Mouse (Mus musculus): ENCODE measurements at regions not wholly inside any gene's neighbourhood (a gene's known extent, or its start where the extent isn't known, plus 50 kb on each side); places are given as distances from the start of the nearest gene placed in this dataset.

DNA sequence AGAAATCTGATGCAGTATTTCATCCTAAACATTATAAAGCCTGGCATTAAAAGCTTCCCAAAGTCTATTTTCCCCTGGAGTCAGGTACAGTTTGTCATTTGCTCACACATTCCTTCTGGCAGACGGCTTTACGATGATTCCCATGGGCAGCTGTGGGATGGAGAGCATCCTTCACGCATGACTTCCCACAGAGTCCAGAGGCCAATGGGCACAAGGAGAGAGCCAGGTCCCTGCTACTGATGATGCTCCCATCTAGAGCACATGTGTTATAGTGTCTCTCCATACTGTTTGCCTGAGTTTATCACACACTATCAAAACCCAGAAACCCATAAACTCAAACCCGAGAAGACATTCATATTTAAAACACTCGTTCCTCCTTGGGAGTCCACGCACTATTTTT, 270.8 kb upstream of the Noct start:
- no peak for DNase-seq

DNA sequence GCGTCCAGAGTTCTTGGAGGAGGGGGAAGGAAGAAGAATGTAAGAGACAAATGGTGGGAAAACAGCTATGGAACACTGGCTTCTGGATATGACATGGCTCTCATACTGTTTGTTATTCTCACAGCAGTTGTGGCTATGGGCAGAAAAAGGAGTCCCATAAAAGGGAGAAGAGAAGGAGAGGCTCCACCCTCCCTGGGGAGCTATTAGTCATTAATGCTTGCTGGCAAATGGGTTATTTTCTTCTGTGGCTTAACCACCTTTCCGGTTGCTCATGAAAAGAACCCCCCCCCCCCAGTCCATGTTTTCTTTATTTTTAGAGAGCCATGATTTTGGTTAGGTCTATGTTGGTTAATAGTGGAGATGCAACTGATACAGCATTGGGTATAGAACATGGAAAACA, 253.9 kb upstream of the Noct start:
- DNase-seq, result no peak

DNA sequence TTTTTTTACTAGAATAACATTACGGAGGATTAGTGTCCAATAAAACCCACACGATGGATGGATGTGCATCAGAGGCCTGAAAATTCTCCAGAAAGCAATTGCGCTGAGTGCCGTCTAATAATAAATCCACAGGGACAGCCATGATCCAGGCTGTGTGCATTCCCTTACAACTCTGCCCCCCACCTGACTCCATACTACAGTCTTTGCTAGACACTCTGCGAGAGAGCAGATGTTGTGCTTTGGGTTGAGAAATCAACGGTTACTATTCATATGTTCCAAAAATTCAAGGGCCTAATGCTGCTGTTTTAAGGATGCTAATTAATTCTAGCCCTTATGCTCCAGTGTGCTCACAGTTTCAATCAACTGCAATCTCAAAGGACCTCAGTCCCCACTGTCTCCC, 251.2 kb upstream of the Noct start:
- DNase-seq, result no peak

DNA sequence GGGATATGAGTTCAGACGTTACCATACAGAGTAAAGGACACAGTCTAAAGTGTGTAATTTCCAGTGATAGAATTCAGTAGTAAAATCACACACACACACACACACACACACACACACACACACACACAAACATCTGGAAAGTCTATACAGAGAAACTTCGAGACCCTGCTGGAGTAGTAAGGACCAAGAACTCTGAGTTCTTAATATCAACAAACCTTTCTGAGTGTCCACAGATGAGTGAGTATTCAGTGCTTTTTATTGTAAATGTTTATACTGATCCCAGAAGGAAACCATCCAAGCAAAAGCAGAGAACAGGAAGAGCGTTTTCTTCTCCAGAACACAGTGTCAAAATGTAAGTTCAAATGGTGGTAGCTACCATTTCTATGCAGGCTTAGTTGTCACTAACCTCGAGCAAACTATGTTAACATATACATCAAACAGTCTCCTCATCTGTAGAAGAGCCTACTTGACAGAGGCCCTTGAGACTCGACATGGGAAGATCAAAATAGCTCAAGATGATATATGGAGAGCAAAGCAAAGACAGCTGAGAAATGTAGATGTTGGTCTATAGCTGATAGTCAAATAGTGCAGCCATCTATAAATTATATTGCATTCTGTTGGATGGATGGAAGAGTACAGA, 248.0 kb upstream of the Noct start:
- no peak for DNase-seq

DNA sequence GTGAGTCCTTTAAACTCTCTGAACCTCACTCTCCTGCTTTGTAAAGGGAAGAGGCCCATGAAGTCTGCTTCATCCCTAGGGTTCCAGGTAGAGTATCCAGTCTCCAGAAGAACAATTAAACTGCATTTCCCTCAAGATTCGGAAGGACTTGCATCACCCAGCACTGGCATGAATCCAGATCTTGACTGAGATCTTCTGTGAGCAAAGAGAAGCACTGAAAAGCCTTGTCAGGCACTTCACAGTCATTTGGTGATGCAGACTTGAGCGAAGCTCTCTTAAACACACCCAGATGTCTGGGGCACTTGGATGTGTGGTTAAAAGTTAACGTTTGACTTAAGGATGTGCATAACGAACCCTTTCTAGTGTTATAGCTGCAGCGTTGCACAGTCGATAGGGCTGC, 247.4 kb upstream of the Noct start:
- DNase-seq, result no peak

DNA sequence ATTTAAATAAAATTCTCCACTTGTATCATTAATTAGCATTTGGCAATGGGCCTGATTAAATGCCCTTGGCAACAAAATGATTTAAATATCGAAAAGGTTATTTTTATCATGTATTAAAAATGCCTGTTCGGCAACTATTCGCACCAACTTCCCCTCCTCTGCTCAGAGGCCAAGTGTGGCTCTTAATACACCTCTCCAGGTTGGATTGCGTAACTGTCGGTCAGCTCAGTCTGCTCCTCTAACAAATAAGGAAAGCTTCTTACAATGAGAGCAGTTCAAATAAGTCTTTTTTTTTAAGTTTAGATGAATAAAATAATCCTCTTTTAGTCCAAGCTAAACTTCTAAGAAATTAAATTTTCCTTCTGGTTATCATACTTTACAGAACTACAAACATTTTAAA, 245.6 kb upstream of the Noct start:
- no peak for DNase-seq

DNA sequence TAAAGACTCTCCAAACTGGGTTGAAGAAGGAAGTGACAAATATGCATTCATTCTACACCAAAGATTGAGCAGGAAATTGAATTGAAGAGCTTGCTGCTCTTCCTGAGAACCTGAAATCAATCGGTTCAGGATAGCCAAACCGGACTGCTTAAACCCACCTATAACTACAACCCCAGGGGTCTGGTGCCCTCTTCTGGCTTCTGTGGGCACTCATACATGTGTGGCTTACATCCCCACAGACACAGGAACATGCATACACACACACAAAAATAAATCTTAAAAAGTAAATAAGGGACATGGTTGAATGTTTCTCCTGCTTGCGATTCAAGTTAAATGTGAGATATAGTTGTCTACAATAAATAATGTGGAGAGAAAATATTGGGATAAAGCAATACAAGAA, 244.7 kb upstream of the Noct start:
- DNase-seq, result no peak

DNA sequence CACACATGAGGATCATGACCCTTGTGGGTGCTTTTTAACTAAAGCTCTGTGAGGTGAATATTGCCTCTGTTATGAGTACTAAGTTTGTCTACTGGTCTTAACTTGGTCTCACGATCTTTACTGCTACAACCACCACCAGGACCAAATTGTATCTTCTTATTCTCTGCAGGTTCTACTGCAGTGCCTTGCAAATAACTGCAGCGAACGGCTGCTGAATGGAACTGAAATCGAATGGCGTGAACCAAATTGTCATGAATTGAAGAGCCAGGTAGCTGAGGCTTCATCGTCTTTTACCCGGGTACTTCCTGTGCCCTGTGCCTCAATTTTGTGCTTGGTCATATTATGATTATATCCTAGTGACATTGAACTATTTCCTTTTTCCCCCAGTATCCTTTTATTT, 242.5 kb upstream of the Noct start:
- DNase-seq, result no peak

DNA sequence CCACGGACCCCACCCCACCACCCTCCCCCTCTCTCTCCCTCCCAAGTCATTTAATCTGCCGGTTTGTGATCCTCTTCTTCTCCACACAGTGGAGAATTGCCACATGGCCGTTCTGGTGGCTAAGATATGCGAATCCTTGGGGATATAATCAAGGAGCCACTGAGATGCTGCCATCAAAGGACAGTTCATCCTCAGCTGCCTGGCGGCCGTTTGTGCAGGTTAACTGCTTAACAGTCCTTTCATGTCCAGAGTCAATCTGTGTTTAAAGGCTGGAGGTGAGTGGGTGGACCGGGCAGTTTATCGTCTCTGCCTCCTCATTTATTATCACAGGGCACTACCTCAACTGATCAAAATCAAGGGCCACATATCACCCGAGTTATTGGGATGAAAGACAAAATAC, 241.6 kb upstream of the Noct start:
- DNase-seq, result no peak

DNA sequence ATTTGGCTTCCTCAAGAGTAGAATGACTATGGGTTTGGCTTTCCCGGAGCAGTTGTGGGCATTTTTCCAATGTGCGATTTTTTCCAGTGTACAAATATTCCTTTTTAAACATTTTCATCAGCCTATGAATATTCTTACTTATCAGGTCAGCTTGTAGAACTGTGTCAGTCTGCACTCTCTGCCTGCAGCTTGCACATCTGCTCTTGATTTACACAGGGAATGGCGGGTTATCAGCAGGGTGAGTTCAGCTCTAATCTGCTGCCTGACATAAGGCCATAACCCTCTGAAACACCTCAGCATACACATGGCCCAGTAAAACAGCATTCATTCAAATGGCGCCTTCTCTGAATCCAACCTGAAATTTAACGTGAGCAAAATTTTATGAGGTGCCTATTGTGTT, 241.1 kb upstream of the Noct start:
- no peak for DNase-seq

DNA sequence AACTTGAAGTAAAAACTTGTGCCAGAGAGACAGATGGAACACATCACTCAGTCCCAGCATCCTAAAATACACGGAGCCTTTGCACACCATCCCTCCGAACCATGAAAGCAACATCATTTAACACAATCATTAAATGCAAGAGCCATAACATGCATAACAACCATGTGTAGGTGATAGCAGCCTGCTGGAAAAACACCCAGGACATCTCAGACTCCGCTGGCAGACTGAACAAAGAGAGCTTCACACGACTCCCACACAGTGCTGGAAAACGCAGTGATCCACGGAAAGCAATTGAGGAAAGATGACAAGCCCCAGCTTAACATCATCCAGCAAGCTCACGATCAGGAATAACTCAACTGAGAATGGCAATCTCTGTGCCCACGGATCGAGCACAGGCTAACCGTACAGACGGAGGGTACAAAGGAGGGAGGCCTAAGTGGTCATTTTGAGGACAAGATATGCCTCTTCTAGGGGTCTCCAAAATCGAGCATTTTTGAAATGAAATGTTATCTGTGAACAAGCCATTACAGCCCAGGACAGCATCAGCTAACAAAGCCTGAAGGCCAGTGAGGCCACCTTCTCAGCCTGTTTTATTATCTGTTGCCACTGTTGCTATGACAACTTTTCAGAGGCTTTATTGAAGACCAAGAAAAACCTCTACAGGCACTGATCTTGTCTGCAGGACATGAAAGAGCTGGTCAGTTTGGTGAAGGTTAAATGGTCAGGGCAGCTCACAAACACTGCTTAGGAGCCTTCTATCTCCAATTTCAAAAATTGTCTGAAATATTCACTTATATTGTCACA, 240.1 kb upstream of the Noct start:
- no peak for DNase-seq

DNA sequence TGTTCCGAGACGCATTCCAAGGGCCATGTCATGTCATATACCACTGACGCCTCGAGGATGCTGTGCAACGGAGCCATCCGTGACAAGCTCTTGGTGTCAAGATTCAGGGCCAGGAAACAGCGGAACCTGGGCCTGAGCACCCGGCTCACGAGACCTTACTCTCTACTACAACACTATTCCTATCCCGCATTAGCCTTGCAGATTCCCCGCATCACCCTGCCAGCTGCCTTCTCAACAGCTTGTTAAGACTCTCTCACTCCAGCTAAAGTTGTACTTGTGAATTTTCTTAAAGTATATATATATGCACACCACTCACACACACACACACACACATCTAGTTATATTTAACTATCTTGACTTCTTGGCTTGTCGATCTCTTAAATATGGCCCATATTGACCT, 236.4 kb upstream of the Noct start:
- DNase-seq, result no peak

DNA sequence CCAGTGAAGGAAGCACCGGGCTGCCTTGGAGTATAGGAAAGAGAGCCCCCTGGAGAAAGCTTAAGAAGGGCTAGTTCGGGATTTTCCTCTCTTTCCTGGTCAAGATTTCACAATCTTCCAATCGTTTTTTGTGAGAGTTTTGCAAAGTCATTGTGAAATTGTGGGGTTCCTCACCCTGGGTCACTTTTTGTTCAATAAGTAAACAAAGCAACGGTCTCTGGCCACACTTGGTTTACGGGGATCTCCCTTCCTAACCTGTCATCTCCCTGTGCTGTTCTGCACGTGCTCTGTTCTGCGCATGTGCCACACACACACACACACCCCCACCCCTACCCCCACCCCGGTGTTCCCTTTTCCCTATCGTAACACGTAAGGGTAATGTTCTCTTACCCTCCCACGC, 233.4 kb upstream of the Noct start:
- no peak for DNase-seq

DNA sequence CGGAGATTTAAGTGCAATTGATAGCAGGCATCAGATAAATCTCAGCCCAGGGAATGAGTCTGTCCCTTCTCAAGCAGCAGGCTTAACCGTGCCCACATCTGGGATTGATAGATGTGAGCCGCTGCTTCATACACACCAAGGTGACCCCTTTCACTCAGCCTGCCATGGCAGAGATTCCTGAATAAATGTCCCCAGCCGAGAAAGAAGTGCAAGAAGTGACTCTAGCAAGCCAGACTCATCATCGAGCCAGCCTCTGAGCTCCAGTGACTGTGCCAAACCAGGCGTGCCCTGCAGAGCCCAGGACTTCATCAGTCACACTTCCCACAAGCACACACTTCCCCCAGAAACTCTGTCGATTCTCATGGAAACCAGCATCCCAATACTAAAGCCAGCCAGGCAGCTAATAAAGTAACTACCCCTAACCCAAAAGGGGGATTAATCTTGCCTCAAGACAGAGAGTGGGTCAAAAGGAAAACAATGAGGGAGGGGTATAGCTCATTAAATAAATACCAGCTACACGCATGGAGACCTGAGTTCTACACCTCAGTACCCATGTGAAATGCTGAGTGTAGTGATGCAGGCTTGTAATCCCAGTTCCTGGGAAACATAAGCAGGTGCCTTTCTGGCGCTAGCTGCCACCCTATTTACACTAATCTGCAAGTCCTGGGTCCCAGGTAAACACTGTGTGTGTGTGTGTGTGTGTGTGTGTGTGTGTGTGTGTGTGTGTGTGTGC, 231.5 kb upstream of the Noct start:
- DNase-seq, result no peak

DNA sequence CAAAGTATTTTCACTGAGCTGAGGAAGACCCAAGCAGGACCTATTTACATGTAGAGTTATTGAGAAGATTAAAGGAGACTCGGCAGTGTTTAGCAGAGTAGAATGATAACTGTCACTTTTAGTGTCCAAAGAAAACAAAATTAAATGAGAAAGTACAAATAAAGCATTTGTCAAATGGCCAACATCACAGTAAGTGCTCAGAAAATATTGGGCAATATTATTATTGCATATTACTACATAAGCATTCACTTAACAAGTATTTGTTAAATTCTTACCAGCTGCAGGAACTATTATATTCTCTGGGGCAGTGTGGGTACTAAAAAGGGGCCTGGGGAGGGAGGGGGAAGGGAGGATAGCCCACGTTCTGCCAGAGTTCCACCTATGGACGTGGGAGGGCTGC, 224.5 kb upstream of the Noct start:
- DNase-seq, result no peak

DNA sequence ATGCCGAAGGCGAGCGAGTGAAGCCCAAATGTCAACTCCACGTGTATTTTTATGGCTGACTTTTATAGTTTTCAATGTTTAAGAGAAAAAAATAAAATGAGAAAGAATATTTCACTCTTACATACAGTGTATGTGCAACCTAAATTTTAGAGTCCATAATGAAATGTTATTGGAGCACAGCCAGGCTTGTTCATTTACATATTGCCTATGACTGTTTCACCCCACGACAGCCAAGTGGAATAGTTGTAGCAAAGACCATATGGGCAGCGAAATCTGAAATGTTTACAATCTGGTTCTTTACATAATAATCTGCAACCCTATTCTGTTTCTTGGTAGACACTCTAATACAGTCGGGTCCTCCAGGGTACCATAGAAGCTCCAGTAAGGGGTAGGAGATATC, 223.3 kb upstream of the Noct start:
- no peak for DNase-seq

DNA sequence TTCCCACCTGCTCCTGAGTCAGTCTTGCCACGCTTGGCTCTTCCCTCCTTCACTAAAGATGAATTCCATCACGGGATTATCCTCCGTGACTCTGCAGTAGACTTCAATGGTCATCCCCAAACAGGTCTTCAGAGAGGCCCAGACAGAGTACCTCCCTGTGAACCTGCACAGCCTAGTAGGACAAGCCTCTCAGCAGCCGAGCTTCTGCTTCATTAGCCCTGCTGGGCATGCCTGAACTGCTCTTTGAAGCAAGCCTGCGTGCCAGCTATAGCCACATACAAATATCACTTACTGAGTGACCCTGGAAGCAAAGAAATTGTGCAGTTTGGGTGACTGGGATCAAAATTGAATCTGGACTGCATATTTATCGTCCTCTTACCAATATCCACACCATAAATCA, 221.6 kb upstream of the Noct start:
- DNase-seq, result no peak

DNA sequence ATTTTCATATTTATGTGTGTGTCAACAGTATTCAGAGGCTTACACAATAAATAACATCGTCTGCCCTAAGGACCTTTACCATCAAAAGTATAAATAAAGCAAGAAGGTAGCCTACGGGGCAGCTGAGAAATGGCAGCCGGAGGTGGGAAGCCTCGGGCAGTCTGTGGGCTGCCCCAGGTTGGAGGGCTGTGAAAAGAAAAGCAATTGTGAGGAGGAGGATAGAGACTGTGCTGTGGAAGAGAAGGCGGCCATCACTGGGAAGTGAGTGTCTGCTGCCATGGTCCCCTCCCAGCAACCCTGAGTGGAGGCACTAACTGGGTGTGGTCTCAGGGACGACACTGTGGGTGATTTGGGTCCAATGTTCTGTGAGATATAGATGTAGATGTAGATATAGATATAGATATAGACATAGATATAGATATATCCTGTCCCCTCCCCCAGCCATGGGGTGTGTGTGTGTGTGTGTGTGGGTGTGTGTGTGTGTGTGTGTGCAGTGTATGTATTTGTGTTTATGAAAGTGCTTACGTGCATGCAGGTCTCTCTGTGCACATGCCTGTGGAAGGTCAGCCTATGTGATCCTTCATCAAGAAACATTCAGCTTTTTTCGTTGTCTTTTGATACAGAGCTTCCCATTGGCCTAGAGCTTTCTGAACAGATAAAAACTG, 220.6 kb upstream of the Noct start:
- no peak for DNase-seq

DNA sequence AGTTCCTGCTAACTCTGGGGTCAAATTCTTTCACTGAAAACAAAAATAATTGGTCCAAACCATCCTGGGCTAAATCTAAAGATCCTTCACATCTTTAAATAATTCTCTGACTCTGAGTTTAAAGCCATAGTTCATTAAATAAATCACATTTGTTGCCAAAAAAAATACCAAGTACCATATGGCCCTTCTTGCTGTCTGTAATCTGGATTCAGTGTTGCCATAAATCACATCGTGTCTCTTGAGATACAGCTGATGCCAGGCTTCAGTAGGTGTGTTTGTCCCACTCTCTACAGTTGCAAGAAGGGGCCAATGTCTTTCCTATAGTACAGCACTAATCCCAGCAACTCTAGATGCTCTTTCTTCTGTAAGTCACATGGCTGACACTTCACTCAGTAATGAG, 220.0 kb upstream of the Noct start:
- DNase-seq, result no peak

DNA sequence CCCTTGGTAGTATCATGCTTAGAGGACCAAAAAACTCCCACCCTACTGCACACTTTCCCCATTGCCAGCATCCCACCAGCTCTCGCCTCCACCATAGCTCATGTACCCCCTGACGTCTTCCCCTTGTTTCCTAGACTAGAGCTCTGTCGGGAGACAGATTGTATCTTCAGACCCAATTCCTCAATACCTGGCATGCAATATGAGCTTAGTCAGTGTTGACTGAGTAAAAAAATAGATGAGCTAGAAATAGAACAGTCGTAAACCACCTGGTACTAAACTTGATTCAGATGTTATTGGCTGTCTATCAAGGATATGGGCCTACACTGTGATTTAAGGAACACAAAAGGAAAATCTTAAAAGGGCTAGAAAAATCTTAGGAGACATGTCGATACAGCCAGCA, 215.1 kb upstream of the Noct start:
- no peak for DNase-seq

DNA sequence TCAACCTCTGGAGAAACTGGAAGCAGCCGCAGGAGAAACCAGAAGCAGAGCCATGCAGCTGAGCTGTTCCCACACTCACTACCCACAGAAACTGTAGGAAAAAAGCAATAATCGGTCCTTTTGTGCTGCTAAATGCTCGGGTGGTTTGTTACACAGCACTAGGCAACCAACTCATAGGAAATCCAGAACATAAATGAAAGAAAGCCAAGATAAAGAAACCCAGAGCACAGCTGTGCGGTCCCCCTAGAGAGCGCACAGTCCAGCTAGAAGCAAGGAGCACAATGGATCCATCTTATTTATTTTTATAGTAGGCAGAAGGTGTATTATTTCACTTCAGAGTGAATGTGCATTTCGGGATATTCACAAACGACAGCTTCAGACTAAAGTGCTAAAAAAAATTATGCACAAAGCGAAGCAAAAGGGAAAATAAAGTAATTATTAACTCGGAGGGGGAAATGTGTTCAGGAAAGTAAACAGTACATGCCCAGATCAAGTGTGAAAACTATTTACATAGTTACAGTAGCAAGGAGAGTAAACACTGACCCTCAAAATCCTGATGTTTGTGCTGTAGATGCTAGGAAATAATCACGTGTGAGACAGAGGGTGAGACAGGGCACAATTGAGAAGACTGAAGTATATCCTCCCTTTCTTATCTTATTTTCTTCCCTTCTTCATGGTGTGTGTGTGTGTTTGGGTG, 204.4 kb upstream of the Noct start:
- no peak for DNase-seq

DNA sequence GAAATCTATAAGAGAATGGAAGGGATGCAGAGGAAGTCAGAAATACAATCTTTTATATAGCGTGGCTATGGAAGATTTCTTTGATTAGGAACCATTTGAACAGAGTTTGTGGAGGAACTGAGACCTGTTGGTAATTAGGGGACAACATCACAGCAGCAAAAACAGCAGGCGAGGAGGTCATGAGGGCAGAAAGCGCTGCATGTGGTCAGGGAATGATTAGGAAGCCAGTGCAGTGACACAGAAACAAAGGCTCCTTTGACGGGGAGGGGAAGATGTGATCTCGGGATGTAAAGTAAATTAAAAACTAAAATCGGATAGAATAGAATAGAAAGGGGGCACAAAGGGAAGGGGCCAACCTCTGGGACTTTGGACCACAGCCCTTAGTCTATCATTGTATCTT, 199.6 kb upstream of the Noct start:
- no peak for DNase-seq

DNA sequence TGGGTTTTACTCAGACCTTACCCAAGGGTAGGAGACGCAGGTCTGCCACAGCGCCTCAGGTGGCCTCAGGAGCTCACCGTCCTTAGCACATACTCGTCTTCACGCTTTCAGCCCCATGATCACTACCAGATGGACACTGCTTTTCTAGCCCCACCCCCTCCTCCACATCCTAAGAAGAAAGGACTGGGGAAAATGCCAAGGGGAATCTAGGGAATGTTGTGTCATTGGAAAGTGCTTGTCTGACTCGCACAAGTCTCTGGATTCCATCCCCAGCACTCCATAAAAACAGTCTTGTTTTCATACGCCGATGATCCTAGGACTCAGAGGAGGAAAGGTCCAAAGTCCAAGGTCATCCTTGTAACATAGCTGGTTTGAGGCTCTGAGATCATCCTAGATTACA, 192.4 kb upstream of the Noct start:
- no peak for DNase-seq
